Mouse (Mus musculus): ENCODE results near the gene Ccdc57.

GRCm38 (mm10) chr11:120969742-120970141 is 37.1 kb upstream of the Ccdc57 start:
- no peak for TF ChIP-seq CTCF (IDR thresholded peaks at IDR 0.05; ENCODE audit: low read depth)
- TF ChIP-seq EP300 (optimal IDR thresholded peaks at IDR 0.05), result no peak

Measured in stomach, postnatal 0 days (tissue).